Mouse (Mus musculus) cortical plate, adult 2 months (tissue): Measurements from ENCODE around the gene Sar1b. TPM values are rescaled to one million over a fixed set of nuclear protein-coding genes. Genes with fewer than 3 reads are reported as not detected.

Experiments
- H3K27ac ChIP-seq: fragments of 200-500 bp; 2 replicates; pipeline ENCODE4 v1.5.1; 2012; ENCODE audit warnings: low read length, control low read depth, inconsistent platforms; ENCODE audit not compliant: insufficient read depth
- H3K4me1 ChIP-seq: fragments of 200-500 bp; 2 replicates; pipeline ENCODE4 v1.6.1; 2011; ENCODE audit warnings: low read length; ENCODE audit not compliant: control insufficient read depth, insufficient read depth
- H3K4me3 ChIP-seq: fragments of 200-500 bp; 2 replicates; pipeline ENCODE4 v1.5.1; 2011; ENCODE audit warnings: mild to moderate bottlenecking, low read length, control low read depth; ENCODE audit not compliant: insufficient read depth
- CTCF ChIP-seq: fragments of 200-500 bp; IDR thresholded peaks from 2 replicates; pipeline ENCODE4 v1.5.1; 2011; ENCODE audit warnings: mild to moderate bottlenecking, control low read depth, low read length; ENCODE audit not compliant: insufficient read depth; ENCODE audit errors: extremely low read depth
- POLR2A ChIP-seq: fragments of 200-500 bp; IDR thresholded peaks from 2 replicates; pipeline ENCODE4 v1.6.1; 2011; ENCODE audit warnings: mild to moderate bottlenecking, low read length, control low read depth; ENCODE audit not compliant: insufficient read depth; ENCODE audit errors: extremely low read depth
- polyA plus RNA-seq: library from polyadenylated mRNA; depleted of rRNA; stranded (reverse); fragments of >200 nt; gene quantifications from 2 replicates; pipeline ENCODE4 v1.2.3, GENCODE M21; 2012; rRNA removed

Gene Sar1b
- polyA plus RNA-seq, 1 experiment: 100 TPM

DNA sequence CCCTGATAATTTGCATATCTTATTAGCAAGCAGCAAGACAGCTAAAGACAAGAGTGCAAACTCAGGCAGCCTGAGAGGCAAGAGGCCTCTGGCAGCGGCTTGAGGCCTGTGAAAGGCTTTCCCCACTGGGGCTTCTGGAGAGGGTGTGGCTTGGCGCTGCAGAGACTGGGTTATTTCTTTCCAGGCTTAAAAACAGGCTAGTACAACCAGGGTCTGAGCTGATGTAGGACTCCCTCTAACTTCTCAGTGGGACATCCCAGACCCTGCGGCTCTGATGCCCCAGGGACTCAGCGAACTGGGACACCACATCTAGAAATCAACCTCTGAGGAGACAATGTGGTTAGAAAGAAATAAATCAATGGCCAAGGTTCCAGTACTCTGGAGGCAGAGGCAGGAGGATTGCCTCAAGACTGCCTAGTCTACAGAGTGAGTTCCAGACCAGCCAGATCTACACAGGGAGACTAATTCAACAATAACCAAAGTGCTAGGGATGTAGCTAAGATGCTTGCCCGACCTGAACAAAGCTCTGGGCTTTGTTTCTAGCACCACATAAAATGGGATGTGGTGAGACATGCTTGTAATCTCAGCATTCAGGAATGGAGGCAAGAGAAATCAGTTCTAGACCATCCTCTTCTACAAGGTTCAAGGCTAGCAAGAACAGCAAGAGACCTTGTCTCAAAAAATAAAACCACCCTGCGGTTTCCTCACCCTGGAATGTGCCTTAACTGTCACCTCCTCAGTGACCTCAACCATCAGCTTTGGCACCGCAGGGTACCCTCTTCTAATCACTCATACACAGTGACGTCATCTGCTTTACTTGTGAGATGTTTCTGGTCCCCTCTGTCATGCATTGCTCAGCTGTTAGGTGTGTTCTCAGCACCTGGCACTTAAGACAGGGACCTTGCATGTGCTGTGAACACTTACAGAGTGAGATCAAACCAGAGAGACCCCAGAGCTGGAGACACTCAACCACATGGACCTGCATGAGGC, 74.0 kb downstream of the Sar1b start:
- TF ChIP-seq CTCF (no peak), POLR2A (no peak)
- no peak overlapping the region for H3K4me3 ChIP-seq
- peaks cover 3% of the 10 kb centered on the region; the same call in 1 of the 2 replicates for H3K4me1 ChIP-seq
- no peak overlapping the region for H3K27ac ChIP-seq

GRCm38 (mm10) chr11:51839106-51839505, 75.6 kb downstream of the Sar1b start:
- H3K27ac ChIP-seq: no peak overlapping the region
- no peaks in the 10 kb centered on the region for H3K4me1 ChIP-seq
- no peak overlapping the region for H3K4me3 ChIP-seq
- TF ChIP-seq CTCF (no peak), POLR2A (no peak)

DNA sequence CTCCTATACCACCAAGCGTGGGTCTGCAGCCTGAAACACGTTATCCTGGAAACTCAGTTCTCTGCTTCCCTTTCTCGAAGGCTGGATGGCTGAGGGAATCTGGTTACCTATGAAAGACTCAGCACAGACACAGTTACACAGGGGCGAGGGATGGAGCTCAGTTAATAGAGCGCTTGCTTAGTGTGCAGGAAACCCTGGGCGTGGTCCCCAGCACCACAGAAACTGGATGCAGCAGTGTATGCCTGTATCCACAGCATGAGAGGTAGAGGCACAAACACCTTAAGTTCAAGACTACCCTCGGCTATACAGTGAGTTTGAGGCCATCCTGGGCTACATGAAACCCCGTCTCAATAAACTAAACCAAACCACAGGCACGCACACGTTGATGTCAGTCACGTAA, 76.5 kb downstream of the Sar1b start:
- Histone ChIP-seq H3K4me1 (no peaks in the 10 kb centered on the region), H3K27ac (no peak overlapping the region), H3K4me3 (no peak overlapping the region)
- no peak for TF ChIP-seq CTCF
- TF ChIP-seq POLR2A: no peak

GRCm38 (mm10) chr11:51840657-51841056, 77.2 kb downstream of the Sar1b start:
- no peak overlapping the region for H3K4me3 ChIP-seq
- TF ChIP-seq CTCF (no peak), POLR2A (no peak)
- H3K27ac ChIP-seq: no peak overlapping the region
- H3K4me1 ChIP-seq: no peaks in the 10 kb centered on the region

- H3K27ac ChIP-seq: no peak overlapping the region
- H3K4me3 ChIP-seq: no peak overlapping the region
- H3K4me1 ChIP-seq: no peaks in the 10 kb centered on the region
- no peak for TF ChIP-seq CTCF
- TF ChIP-seq POLR2A: no peak
Measured at GRCm38 (mm10) chr11:51841149-51841548, 77.7 kb downstream of the Sar1b start.

Other genes with a start within 250 kb of the Sar1b start
- 9.7 and 10.5 TPM in 2 replicates for gene Phykpl, start 178.9 kb upstream of the Sar1b start, polyA plus RNA-seq
- gene Hnrnpab, start 156.8 kb upstream of the Sar1b start, polyA plus RNA-seq: 98.4 and 100 TPM in 2 replicates
- 73.0 and 78.5 TPM in 2 replicates for gene Nhp2, start 144.0 kb upstream of the Sar1b start, polyA plus RNA-seq
- 80.3 and 81.2 TPM in 2 replicates for gene Rmnd5b, start 127.8 kb upstream of the Sar1b start, polyA plus RNA-seq
- 9.1 and 10.2 TPM in 2 replicates for gene N4bp3, start 112.8 kb upstream of the Sar1b start, polyA plus RNA-seq
- 5.3 and 6.0 TPM in 2 replicates for gene D930048N14Rik, start 112.7 kb upstream of the Sar1b start, polyA plus RNA-seq
- 37.7 and 41.1 TPM in 2 replicates for gene 0610009B22Rik, start 74.8 kb upstream of the Sar1b start, polyA plus RNA-seq
- 9.3 and 9.4 TPM in 2 replicates for gene Sec24a, start 53 bp upstream of the Sar1b start, polyA plus RNA-seq
- 24.2 and 24.5 TPM in 2 replicates for gene Jade2, start 94.0 kb downstream of the Sar1b start, polyA plus RNA-seq
- gene Cdkn2aipnl, start 204.0 kb downstream of the Sar1b start, polyA plus RNA-seq: 35.0 and 35.2 TPM in 2 replicates
- gene Ube2b, start 237.1 kb downstream of the Sar1b start, polyA plus RNA-seq: 221 and 234 TPM in 2 replicates
- gene Cdkl3, start 240.5 kb downstream of the Sar1b start, polyA plus RNA-seq: 13.1 and 13.7 TPM in 2 replicates